Mouse (Mus musculus) spleen, adult 2 months (tissue): ENCODE results near the gene Stk11ip. TPM values are rescaled to one million over a fixed set of nuclear protein-coding genes. Genes with fewer than 3 reads are reported as not detected.

Experiments
- DNase-seq, 2 experiments: peaks; one replicate each; pipeline versions ENCODE4 v3.0.0 to v3.0.0-alpha.2; 2012 to 2021; ENCODE audit warnings: low spot score in 2 of 2, low read depth in 1 of 2
- H3K27ac ChIP-seq: fragments of 200-500 bp; 2 replicates; pipeline ENCODE4 v1.5.1; 2012; ENCODE audit warnings: low read length, inconsistent platforms; ENCODE audit not compliant: insufficient read depth
- H3K27me3 ChIP-seq: fragments of 200-500 bp; 2 replicates; pipeline ENCODE4 v1.6.1; 2012; ENCODE audit warnings: mild to moderate bottlenecking, moderate library complexity, low read length, inconsistent platforms; ENCODE audit not compliant: control insufficient read depth, insufficient read depth
- H3K36me3 ChIP-seq: fragments of 200-500 bp; 2 replicates; pipeline ENCODE4 v1.6.1; 2012; ENCODE audit warnings: mild to moderate bottlenecking, low read length, inconsistent platforms; ENCODE audit not compliant: control insufficient read depth, insufficient read depth
- H3K4me1 ChIP-seq: fragments of 200-500 bp; 2 replicates; pipeline ENCODE4 v1.6.1; 2011; ENCODE audit warnings: inconsistent platforms; ENCODE audit not compliant: control insufficient read depth, insufficient read depth, insufficient read length
- H3K4me3 ChIP-seq: fragments of 200-500 bp; 2 replicates; pipeline ENCODE4 v1.5.1; 2011; ENCODE audit warnings: mild to moderate bottlenecking, inconsistent platforms; ENCODE audit not compliant: insufficient read depth, insufficient read length; ENCODE audit errors: extremely low read depth
- CTCF ChIP-seq: fragments of 200-500 bp; IDR thresholded peaks from 2 replicates; pipeline ENCODE4 v1.5.1; 2011; ENCODE audit warnings: mild to moderate bottlenecking, inconsistent platforms; ENCODE audit not compliant: insufficient read depth, insufficient read length, insufficient replicate concordance; ENCODE audit errors: extremely low read depth
- POLR2A ChIP-seq: fragments of 200-500 bp; IDR thresholded peaks from 2 replicates; pipeline ENCODE4 v1.6.1; 2011; ENCODE audit warnings: low read depth, low read length, inconsistent platforms
- WGBS: fragments of 180-500 bp; shearing (Covaris S2); methylation state at CpG from one replicate; pipeline ENCODE4 v1.1.7; 2018; 5-methylcytosine and 5-hydroxymethylcytosine counted together
- polyA plus RNA-seq: library from polyadenylated mRNA; depleted of rRNA; stranded (reverse); fragments of >200 nt; gene quantifications from 2 replicates; pipeline ENCODE4 v1.2.3, GENCODE M21; 2012; rRNA removed

The Stk11ip gene
- polyA plus RNA-seq, result 73.8 and 77.3 TPM in 2 replicates

DNA sequence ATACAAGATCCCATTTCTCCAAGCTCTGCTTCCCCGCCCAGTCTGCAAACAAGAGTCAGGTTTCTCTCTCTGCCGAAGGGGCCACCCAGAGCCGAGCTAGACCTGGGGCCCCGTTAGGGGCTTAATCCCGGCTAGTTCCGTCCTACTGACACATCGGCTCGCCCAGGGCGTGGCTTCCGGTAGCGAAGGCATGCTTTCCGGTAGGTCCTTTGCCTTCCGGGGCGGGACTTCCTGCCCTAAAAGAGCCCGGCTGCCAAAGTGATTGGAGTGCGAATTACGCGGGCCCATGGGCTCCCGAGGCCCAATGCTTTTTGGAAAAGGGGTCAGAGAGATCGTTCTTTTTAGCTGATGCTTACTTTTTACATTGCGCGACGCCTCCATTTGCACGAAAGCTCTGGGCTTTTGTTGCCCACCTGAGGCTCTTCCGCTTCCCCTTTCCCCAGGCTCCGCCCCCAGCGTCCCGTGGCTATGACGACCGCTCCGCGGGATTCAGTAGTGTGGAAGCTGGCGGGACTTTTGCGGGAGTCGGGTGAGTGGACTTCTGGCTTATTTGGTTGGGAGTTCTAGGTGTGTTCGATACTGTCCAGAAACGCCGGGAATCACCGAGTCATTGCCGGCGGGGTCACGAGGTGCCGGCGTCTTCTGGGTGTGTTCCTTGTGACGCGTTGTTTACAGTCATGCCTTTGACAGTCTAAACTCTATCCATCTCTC is at the start of gene Stk11ip:
TSS of gene Stk11ip (plus strand) at position 209 of the 711 bp plus-strand sequence.
- peak within 1 kb of the TSS; percentile 92 for H3K27ac ChIP-seq

DNA sequence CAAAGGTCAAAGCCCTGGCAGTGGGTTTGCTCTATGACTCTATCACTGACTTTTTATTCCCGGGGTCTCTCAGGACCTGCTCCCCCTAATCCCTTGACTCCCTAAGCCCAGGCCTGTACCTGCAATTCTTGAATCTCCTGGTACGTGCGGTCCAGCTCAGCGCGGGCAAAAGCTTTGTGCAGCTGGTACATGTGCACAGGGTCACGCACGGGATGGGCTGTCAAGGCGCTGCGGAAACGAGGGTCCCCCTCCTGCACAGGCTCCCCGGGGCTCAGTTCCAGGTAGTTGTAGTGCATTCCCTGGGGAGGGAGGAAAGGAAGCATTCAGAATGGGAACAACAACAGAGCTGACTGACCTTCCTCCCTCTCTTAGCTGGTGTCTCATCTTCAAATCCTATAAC is 44.9 kb upstream of the Stk11ip start:
- peaks cover 16% of the 10 kb centered on the region for H3K36me3 ChIP-seq
- H3K4me1 ChIP-seq, result peaks cover 19% of the 10 kb centered on the region
- no peak overlapping the region for H3K27ac ChIP-seq
- TF ChIP-seq CTCF (no peak), POLR2A (no peak)
- WGBS, result 93% methylated on average over 11 of the region's 11 CpGs
- no peak overlapping the region for H3K4me3 ChIP-seq
- DNase-seq, result no peak
- H3K27me3 ChIP-seq, result no peaks in the 10 kb centered on the region

More for the DNA sequence above, at the start of gene Stk11ip:
- peak; percentile 89 for DNase-seq
- peaks cover 3% of the 10 kb centered on the region; the same call in 1 of the 2 replicates for H3K4me1 ChIP-seq
- TF ChIP-seq POLR2A, result peak; percentile 75
- TF ChIP-seq CTCF, result no peak
- under 1% methylated on average over 46 of the region's 46 CpGs for WGBS
- H3K27me3 ChIP-seq, result no peaks in the 10 kb centered on the region
- H3K36me3 ChIP-seq, result peaks cover 3% of the 10 kb centered on the region; the same call in 1 of the 2 replicates
- peak within 1 kb of the TSS; percentile 72 for H3K4me3 ChIP-seq

GRCm38 (mm10) chr1:75477264-75477965 is 43.9 kb upstream of the Stk11ip start:
- H3K36me3 ChIP-seq, result peaks cover 16% of the 10 kb centered on the region
- no peak overlapping the region for H3K27ac ChIP-seq
- H3K4me3 ChIP-seq, result no peak overlapping the region; the same call in 1 of the 2 replicates
- DNase-seq, result peak; percentile 54 to 84
- no peaks in the 10 kb centered on the region for H3K27me3 ChIP-seq
- TF ChIP-seq CTCF (peak; percentile 74), POLR2A (no peak)
- WGBS, result 10% methylated on average over 35 of the region's 35 CpGs
- H3K4me1 ChIP-seq, result peaks cover 19% of the 10 kb centered on the region

GRCm38 (mm10) chr1:75477966-75478290 is 43.4 kb upstream of the Stk11ip start:
- WGBS, result 37% methylated on average over 3 of the region's 3 CpGs
- no peak overlapping the region for H3K27ac ChIP-seq
- DNase-seq, result no peak
- H3K27me3 ChIP-seq, result no peaks in the 10 kb centered on the region
- peaks cover 16% of the 10 kb centered on the region for H3K36me3 ChIP-seq
- H3K4me1 ChIP-seq, result peaks cover 19% of the 10 kb centered on the region
- TF ChIP-seq POLR2A, result no peak
- no peak for TF ChIP-seq CTCF
- H3K4me3 ChIP-seq, result no peak overlapping the region

GRCm38 (mm10) chr1:75478497-75478896 is 42.8 kb upstream of the Stk11ip start:
- H3K4me1 ChIP-seq, result peaks cover 19% of the 10 kb centered on the region
- peaks cover 16% of the 10 kb centered on the region for H3K36me3 ChIP-seq
- peak overlapping the region; percentile 84 for H3K27ac ChIP-seq
- H3K4me3 ChIP-seq, result peak overlapping the region; percentile 79
- H3K27me3 ChIP-seq, result no peaks in the 10 kb centered on the region
- 1% methylated on average over 22 of the region's 25 CpGs for WGBS
- DNase-seq, result peak in 1 of 2 experiments; percentile 37
- no peak for TF ChIP-seq CTCF
- TF ChIP-seq POLR2A, result no peak

GRCm38 (mm10) chr1:75478916-75479634 is 42.3 kb upstream of the Stk11ip start, which contains the start of the genes Chpf and Tmem198:
Chpf (minus strand) TSS chr1:75479307.
Tmem198 (plus strand) TSS chr1:75479532.
- Histone ChIP-seq H3K36me3 (peaks cover 15% of the 10 kb centered on the region), H3K27me3 (no peaks in the 10 kb centered on the region), H3K4me1 (peaks cover 19% of the 10 kb centered on the region), H3K27ac (peak within 1 kb of the TSS; percentile 84), H3K4me3 (peak within 1 kb of the TSS; percentile 79)
- peak; percentile 84 to 94 for DNase-seq
- under 1% methylated on average over 75 of the region's 76 CpGs for WGBS
- TF ChIP-seq POLR2A, result peak; percentile 2; the same call in 1 of the 2 replicates
- TF ChIP-seq CTCF, result no peak
